Mouse (Mus musculus): Measurements from ENCODE around the gene Ss18l2. TPM values are rescaled to one million over a fixed set of nuclear protein-coding genes. Genes with fewer than 3 reads are reported as not detected.
A peak's percentile ranks its signal among the peaks of the same experiment; 100 is the strongest.

Ss18l2 gene
- total and polyA plus RNA-seq, 2 experiments from 2014 or later: 69.5 to 185 TPM

DNA sequence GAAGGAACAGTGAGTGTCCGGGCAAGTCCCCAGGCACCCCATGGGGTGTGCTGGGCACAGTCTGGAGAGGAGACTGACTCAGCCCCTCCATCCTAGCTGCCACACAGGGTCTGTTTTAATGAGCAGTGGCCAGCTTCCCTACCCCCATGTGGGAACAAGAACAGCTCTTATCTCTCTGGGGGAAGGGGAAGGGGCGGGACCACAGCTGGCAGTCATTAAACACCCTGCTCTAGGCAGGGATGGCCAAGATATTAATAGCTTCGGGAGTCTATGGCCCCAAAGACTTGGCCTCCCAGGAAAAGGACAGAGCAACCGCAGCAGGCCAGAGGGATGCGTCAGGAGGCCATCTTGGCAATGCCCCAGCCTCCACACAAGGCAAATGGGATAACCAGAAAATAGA lies 37.8 kb upstream of the Ss18l2 start:
- WGBS: 79% methylated on average over 5 of the region's 5 CpGs
- no peak overlapping the region for H3K4me2 ChIP-seq (ENCODE audit: low read depth)
- H3K4me3 ChIP-seq (ENCODE audit: low read depth, low read length): no peak overlapping the region
- H3K27ac ChIP-seq (ENCODE audit: low read depth, low read length): no peak overlapping the region
- no peaks in the 10 kb centered on the region for H3K36me3 ChIP-seq (ENCODE audit: insufficient read depth)
- no peaks in the 10 kb centered on the region for H3K27me3 ChIP-seq (ENCODE audit: insufficient read depth, low read length)
- no peak for TF ChIP-seq CTCF (IDR thresholded peaks at IDR 0.05; ENCODE audit: low read depth)
- ATAC-seq (no peak), DNase-seq (no peak)
- H3K4me1 ChIP-seq (ENCODE audit: insufficient read depth): peaks cover 12% of the 10 kb centered on the region; the same call in 1 of the 2 replicates
- no peaks in the 10 kb centered on the region for H3K9me3 ChIP-seq (ENCODE audit: low read length)
- no peak overlapping the region for H3K9ac ChIP-seq

DNA sequence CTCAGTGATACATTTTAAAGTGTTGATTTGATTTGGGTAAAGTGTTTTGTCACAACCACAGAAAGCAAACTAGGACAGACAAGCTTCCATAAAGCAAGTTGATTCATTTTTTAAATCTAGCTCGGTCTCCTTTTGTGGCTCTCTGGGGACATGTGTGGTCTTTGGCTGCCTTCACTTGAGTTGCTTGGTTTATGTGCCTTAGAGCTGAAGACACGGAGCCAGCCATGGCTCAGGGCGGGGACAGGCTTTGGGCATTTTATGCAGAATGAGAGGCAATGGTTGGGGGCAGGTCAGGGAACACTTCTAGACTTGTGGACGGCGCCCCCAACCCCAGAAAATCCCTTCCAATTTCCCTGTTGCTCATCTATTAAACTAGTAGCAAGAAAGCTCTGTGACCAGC lies 36.4 kb upstream of the Ss18l2 start:
- no peak for TF ChIP-seq CTCF (IDR thresholded peaks at IDR 0.05; ENCODE audit: low read depth)
- no peak overlapping the region for H3K27ac ChIP-seq (ENCODE audit: low read depth, low read length)
- H3K4me2 ChIP-seq (ENCODE audit: low read depth): no peak overlapping the region
- ATAC-seq (no peak), DNase-seq (no peak)
- no peaks in the 10 kb centered on the region for H3K9me3 ChIP-seq (ENCODE audit: low read length)
- no peaks in the 10 kb centered on the region for H3K27me3 ChIP-seq (ENCODE audit: insufficient read depth, low read length)
- no peak overlapping the region for H3K9ac ChIP-seq
- H3K36me3 ChIP-seq (ENCODE audit: insufficient read depth): no peaks in the 10 kb centered on the region
- H3K4me3 ChIP-seq (ENCODE audit: low read depth, low read length): no peak overlapping the region
- 87% methylated on average over 5 of the region's 5 CpGs for WGBS
- peaks cover 8% of the 10 kb centered on the region; the same call in 1 of the 2 replicates for H3K4me1 ChIP-seq (ENCODE audit: insufficient read depth)

DNA sequence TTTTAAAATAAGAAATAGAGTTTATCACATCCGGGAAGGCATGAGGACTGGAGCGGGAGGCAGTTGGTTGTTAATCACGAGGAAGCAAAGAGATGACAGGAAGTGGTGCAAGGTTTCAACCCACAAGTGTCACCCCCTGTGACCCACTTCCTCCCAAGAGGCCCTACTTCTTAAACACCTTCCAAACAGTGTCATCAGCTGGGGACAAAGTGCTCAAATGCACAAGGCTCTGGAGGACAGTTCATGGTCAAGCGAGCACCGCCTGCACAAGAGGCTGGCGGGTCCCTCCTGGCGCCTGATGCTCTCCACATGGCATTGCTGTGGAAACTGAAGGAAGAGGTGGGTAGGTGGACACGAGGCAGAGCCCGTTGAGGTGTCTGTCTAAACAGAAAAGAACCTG lies 35.1 kb upstream of the Ss18l2 start:
- Histone ChIP-seq H3K27me3 (ENCODE audit: insufficient read depth, low read length) (no peaks in the 10 kb centered on the region), H3K36me3 (ENCODE audit: insufficient read depth) (no peaks in the 10 kb centered on the region), H3K4me1 (ENCODE audit: insufficient read depth) (no peaks in the 10 kb centered on the region), H3K4me3 (ENCODE audit: low read depth, low read length) (no peak overlapping the region), H3K27ac (ENCODE audit: low read depth, low read length) (no peak overlapping the region), H3K9ac (no peak overlapping the region), H3K4me2 (ENCODE audit: low read depth) (no peak overlapping the region), H3K9me3 (ENCODE audit: low read length) (no peaks in the 10 kb centered on the region)
- DNase-seq (no peak), ATAC-seq (no peak)
- WGBS: 89% methylated on average over 9 of the region's 9 CpGs
- TF ChIP-seq CTCF (IDR thresholded peaks at IDR 0.05; ENCODE audit: low read depth): no peak

DNA sequence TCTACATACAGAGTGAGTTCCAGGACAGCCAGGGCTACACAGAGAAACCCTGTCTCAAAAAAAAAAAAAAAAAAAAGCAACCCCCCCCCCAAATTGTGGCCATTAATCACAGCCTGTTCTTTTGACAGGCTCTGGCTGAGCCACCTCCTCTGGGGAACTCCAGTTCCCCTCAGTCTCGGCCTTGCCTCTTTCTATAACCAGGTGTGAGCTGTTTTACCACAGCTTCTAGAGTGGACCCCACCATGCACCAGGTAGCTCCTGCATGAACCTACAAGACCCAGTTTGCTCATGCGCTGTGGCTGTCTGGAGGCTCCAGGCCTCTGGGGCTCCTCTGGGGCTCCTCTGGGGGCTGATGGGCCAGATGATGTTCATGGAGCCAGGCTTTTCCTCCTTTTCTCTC lies 34.6 kb upstream of the Ss18l2 start:
- DNase-seq (no peak), ATAC-seq (no peak)
- WGBS: 89% methylated on average over 2 of the region's 2 CpGs
- H3K27ac ChIP-seq (ENCODE audit: low read depth, low read length): no peak overlapping the region
- H3K36me3 ChIP-seq (ENCODE audit: insufficient read depth): no peaks in the 10 kb centered on the region
- H3K9ac ChIP-seq: no peak overlapping the region
- H3K4me1 ChIP-seq (ENCODE audit: insufficient read depth): no peaks in the 10 kb centered on the region
- no peaks in the 10 kb centered on the region for H3K27me3 ChIP-seq (ENCODE audit: insufficient read depth, low read length)
- no peak overlapping the region for H3K4me2 ChIP-seq (ENCODE audit: low read depth)
- TF ChIP-seq CTCF (IDR thresholded peaks at IDR 0.05; ENCODE audit: low read depth): no peak
- H3K9me3 ChIP-seq (ENCODE audit: low read length): no peaks in the 10 kb centered on the region
- no peak overlapping the region for H3K4me3 ChIP-seq (ENCODE audit: low read depth, low read length)

DNA sequence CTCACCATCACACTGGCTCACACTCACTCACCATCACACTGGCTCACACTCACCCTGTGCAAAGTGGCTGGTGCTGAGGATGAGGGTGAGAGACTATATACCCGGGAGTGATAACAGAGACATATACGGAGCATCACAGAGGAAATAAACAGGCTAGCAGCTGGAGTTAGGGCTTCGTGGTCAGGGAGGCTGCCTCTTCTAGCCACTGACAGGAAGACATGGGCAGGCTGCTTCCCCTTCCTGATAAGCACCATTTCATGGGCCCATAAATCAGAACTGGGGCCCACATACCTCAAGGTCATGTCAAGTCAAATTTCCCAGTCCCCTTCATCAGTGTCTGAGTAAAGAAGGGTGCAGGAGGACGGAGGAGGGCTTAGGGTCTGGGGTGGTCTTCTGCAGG lies 33.1 kb upstream of the Ss18l2 start:
- H3K4me1 ChIP-seq (ENCODE audit: insufficient read depth): no peaks in the 10 kb centered on the region
- peaks cover 3% of the 10 kb centered on the region for H3K36me3 ChIP-seq (ENCODE audit: insufficient read depth)
- no peak overlapping the region for H3K4me3 ChIP-seq (ENCODE audit: low read depth, low read length)
- no peaks in the 10 kb centered on the region for H3K27me3 ChIP-seq (ENCODE audit: insufficient read depth, low read length)
- TF ChIP-seq CTCF (IDR thresholded peaks at IDR 0.05; ENCODE audit: low read depth): no peak
- no peak overlapping the region for H3K9ac ChIP-seq
- no peaks in the 10 kb centered on the region for H3K9me3 ChIP-seq (ENCODE audit: low read length)
- H3K4me2 ChIP-seq (ENCODE audit: low read depth): no peak overlapping the region
- no peak overlapping the region for H3K27ac ChIP-seq (ENCODE audit: low read depth, low read length)
- ATAC-seq (no peak), DNase-seq (no peak)
- WGBS: 87% methylated on average over 4 of the region's 4 CpGs

DNA sequence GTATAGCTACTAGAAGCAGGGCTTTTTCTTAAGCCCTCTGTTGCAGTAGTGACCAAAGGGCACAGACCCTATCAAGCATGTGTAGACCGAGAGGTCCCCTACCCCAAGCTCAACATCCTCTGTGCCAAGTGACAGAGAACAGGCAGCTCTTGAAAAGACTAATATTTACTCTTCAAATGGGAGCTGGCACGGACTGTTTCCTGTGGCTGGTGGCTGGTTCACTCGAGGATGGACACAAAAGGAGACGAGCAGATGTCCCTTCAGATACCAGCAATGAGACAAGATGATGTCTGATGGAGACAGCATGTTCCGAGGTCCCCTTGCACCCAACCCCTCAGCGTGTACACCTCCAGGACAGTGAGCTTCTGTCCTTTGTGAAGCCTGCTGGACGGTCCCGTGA lies 32.7 kb upstream of the Ss18l2 start:
- Histone ChIP-seq H3K4me3 (ENCODE audit: low read depth, low read length) (no peak overlapping the region), H3K9ac (no peak overlapping the region), H3K4me1 (ENCODE audit: insufficient read depth) (no peaks in the 10 kb centered on the region), H3K36me3 (ENCODE audit: insufficient read depth) (peaks cover 7% of the 10 kb centered on the region), H3K4me2 (ENCODE audit: low read depth) (no peak overlapping the region), H3K27me3 (ENCODE audit: insufficient read depth, low read length) (no peaks in the 10 kb centered on the region), H3K27ac (ENCODE audit: low read depth, low read length) (no peak overlapping the region), H3K9me3 (ENCODE audit: low read length) (no peaks in the 10 kb centered on the region)
- WGBS: 80% methylated on average over 8 of the region's 8 CpGs
- ATAC-seq: no peak
- TF ChIP-seq CTCF (IDR thresholded peaks at IDR 0.05; ENCODE audit: low read depth): no peak
- DNase-seq: no peak

DNA sequence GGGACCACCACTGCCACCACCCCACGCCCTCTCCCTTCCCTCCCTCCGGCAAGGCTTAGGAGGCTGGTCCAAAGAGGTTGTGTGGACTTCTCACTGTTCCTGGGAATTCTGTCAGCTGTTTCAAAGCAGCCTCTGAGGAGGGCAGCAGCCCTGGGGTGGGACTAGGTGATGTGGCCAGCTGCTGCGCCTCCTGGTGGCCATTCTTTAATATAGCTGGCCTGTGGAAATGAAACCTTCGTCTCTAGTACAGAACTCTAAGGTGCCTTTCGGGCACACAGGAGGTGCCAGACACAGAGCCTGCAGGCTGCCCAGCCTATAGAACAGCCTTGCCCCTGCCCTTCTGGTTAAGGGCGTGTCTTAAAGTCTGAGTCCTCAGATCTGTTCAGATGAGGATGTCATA lies 30.6 kb upstream of the Ss18l2 start:
- TF ChIP-seq CTCF (IDR thresholded peaks at IDR 0.05; ENCODE audit: low read depth): peak; percentile 84
- 24% methylated on average over 6 of the region's 6 CpGs for WGBS

DNA sequence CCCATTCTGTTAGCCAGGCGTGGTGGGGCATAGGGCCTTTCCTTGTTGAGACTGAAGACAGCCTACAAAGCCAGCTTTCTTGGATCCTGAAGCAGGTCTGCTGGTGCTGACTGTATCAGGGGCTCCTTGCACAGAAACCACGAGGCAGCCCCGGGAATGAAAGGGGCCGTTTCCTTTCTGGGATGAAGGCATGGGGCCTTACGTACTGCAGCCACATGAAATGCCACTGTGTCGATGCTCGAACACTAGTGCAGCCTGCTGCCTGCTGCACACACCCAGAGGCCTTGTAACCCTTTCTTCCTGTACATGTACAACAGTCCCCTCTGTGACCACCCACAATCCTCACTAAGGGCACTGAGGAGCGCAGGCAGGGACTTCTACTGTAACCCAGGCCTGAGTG lies 28.9 kb upstream of the Ss18l2 start:
- no peaks in the 10 kb centered on the region for H3K4me1 ChIP-seq (ENCODE audit: insufficient read depth)
- WGBS: 81% methylated on average over 8 of the region's 8 CpGs
- H3K9ac ChIP-seq: no peak overlapping the region
- ATAC-seq: no peak
- H3K9me3 ChIP-seq (ENCODE audit: low read length): no peaks in the 10 kb centered on the region
- H3K36me3 ChIP-seq (ENCODE audit: insufficient read depth): peaks cover 38% of the 10 kb centered on the region
- no peak for TF ChIP-seq CTCF (IDR thresholded peaks at IDR 0.05; ENCODE audit: low read depth)
- H3K27me3 ChIP-seq (ENCODE audit: insufficient read depth, low read length): no peaks in the 10 kb centered on the region
- DNase-seq: no peak
- H3K4me2 ChIP-seq (ENCODE audit: low read depth): no peak overlapping the region
- H3K4me3 ChIP-seq (ENCODE audit: low read depth, low read length): no peak overlapping the region
- no peak overlapping the region for H3K27ac ChIP-seq (ENCODE audit: low read depth, low read length)

More for the DNA sequence above, 30.6 kb upstream of the Ss18l2 start:
- no peaks in the 10 kb centered on the region for H3K27me3 ChIP-seq (ENCODE audit: insufficient read depth, low read length)
- no peaks in the 10 kb centered on the region for H3K9me3 ChIP-seq (ENCODE audit: low read length)
- ATAC-seq: peak; percentile 81
- peaks cover 24% of the 10 kb centered on the region for H3K36me3 ChIP-seq (ENCODE audit: insufficient read depth)
- no peak overlapping the region for H3K4me2 ChIP-seq (ENCODE audit: low read depth)
- no peak overlapping the region for H3K9ac ChIP-seq
- no peak overlapping the region for H3K27ac ChIP-seq (ENCODE audit: low read depth, low read length)
- peak; percentile 72 for DNase-seq
- H3K4me1 ChIP-seq (ENCODE audit: insufficient read depth): no peaks in the 10 kb centered on the region
- H3K4me3 ChIP-seq (ENCODE audit: low read depth, low read length): no peak overlapping the region

Data from forebrain, postnatal 0 days (tissue).